Mouse (Mus musculus) heart, postnatal 14 days (tissue): ENCODE results near the gene Eml1. TPM values are rescaled to one million over a fixed set of nuclear protein-coding genes. Genes with fewer than 3 reads are reported as not detected.

Source experiments
- DNase-seq, 2 experiments: peaks; one replicate each; pipeline ENCODE4 v3.0.0; 2021 to 2022
- intact Hi-C: fragments of 180-260 bp; cut with DNase I; formaldehyde crosslinking; loops from one replicate; pipeline ENCODE4 v1.15.1; 2025
- long read RNA-seq, 2 experiments: library from polyadenylated mRNA; stranded (forward); transcript quantifications; one replicate each; pipeline ENCODE4 v2.0.0; 2021
- total RNA-seq, 2 experiments: library from RNA; stranded (reverse); gene quantifications; 2 replicates each; pipeline ENCODE4 v1.2.3; 2021

Eml1 gene
- 10 to 100 TPM; 81.7 to 89.8 TPM for total RNA-seq
- long read RNA-seq, experiment 1, full-length matches to known transcripts, result 19 of 122 reads
- long read RNA-seq, experiment 1, partial matches to known transcripts, result 11 of 122 reads
- long read RNA-seq, experiment 1, other reads (novel, unspliced or antisense), result 92 of 122 reads
- long read RNA-seq, experiment 2, full-length matches to known transcripts, result 26 of 115 reads
- long read RNA-seq, experiment 2, partial matches to known transcripts, result 10 of 115 reads
- long read RNA-seq, experiment 2, other reads (novel, unspliced or antisense), result 79 of 115 reads

DNA sequence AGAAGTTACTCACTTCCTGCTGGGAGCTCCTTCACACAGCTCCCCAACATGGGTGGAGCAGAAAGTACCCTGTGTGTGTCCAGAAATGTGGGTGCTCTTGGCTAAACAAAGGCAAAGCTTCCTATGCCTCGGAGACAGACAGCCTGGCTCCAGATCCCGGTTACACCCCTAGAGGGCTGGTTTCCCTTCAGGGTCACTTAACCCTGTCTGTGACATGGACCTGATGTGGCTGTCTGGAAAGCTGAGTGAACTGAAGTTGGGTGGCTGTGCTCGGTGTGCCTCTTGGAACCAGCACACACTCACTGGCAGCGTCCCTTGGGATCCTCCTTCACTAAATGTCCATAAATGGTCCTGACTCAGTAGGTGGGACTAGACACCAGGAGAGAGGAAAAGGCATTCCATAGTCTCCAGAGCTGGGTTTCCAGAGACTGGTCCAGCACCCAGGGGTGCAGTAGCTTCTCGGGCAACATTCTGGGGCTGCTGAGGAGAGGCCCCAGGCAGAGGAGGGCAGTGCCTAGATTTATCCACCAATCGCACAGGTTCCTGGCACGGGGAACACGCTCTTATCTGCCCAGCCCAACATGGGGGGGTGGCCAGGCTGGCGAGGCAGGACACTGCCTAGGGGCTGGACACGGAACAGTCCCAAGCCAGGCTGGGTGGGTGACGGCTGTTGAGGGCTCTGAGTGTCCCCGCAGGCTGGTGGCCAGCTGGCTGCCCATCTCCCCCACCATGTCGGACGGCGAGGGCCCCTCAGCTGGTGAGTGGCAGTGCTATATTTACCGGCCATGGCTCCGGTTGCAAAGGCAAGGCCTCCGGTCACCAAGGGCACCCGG lies at the start of gene Eml1:
TSS of gene Eml1 (plus strand) at position 362 of the 833 bp plus-strand sequence.
- intact Hi-C loops, result no loop called here
- DNase-seq, result peak; percentile 65 to 74

GRCm38 (mm10) chr12:108326401-108326800 lies 44.4 kb upstream of the Eml1 start:
- intact Hi-C loops, result no loop called here
- DNase-seq, result no peak

DNA sequence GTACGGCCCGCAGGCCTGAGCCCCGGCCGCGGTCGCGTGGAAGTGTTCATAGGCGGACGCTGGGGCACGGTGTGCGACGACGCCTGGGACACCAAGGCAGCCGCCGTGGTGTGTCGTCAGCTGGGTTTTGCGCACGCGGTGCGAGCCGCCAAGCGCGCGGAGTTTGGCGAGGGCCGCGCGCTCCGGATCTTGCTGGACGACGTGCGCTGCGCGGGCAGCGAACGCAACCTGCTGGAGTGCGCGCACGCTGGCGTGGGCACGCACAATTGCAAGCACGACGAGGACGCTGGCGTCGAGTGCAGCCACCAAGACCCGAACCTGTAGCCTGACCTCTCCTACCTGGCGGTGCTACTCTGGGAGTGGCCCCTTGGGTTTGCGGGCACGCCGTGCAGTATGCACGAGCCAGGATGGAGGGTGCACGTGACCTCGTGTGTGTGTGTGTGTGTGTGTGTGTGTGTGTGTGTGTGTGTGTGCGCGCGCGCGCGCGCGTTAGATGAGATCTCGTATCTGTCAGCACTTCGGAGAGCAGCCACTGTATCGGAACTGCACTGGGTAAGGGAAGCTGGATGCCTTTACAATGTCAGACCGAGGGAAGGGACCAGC lies 42.8 kb upstream of the Eml1 start:
- peak; percentile 36 to 54 for DNase-seq

GRCm38 (mm10) chr12:108333056-108333455 lies 37.7 kb upstream of the Eml1 start:
- intact Hi-C loops, result loop anchor here (1.0 kb wide), 1 partner anchor 160 kb away; no protein-coding TSS in a partner anchor
- peak; percentile 91 to 93 for DNase-seq

More for the DNA sequence above, 42.8 kb upstream of the Eml1 start:
- intact Hi-C loops, result no loop called here

- DNase-seq, result peak in 1 of 2 experiments; percentile 36
Observed at GRCm38 (mm10) chr12:108333481-108333882, 37.3 kb upstream of the Eml1 start.

GRCm38 (mm10) chr12:108333895-108334445 lies 36.8 kb upstream of the Eml1 start, which contains the start of gene Cyp46a1:
Gene Cyp46a1 (plus strand): TSS chr12:108334381.
- intact Hi-C loops, result loop anchor here (1.0 kb wide), 1 partner anchor 159 kb away; no protein-coding TSS in a partner anchor
- DNase-seq, result peak; percentile 99 to 100

More at GRCm38 (mm10) chr12:108333481-108333882, 37.3 kb upstream of the Eml1 start:
- intact Hi-C loops, result loop anchor here (1.0 kb wide), 1 partner anchor 160 kb away; no protein-coding TSS in a partner anchor

DNA sequence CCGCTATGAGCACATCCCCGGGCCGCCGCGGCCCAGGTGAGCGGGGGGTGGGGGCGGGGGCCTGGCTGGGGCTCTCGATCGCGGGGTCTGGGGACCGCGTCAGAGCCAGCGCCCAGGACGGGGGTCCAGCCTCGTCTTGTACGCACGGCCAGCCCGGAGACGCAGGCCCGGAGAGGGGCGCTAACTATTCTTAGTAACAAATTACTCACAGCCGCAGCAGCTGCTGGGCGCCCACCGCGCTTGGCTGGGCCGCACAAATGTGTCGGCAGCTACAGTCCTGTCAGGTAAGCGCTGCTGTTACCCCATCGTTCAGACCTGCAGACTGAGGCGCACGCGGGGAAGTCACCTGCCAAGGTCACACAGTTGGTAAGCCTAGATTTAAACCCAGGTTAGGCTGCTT lies 36.2 kb upstream of the Eml1 start:
- DNase-seq, result no peak
- intact Hi-C loops, result no loop called here

GRCm38 (mm10) chr12:108338572-108339190 lies 32.1 kb upstream of the Eml1 start:
- DNase-seq, result peak; percentile 23 to 50
- intact Hi-C loops, result no loop called here

DNA sequence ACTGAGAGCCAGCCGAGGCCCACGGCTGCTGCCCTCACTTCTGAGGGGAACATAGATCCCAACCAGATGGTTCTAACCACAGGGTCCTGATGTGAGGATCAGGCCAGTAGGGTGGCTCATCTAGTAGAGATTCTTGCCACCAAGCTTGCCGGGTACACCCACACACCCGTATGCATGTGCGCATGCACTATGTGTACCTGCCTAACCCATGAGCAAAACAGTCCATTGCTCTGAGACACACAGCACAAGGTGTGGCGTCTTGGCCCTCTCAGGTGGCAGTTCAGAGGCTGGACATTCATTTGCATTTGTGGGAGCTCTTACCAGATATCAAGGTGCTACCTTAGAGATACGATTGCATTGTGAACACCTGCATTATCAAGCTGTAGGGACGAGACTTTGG lies 22.6 kb upstream of the Eml1 start:
- intact Hi-C loops, result no loop called here
- DNase-seq, result no peak

DNA sequence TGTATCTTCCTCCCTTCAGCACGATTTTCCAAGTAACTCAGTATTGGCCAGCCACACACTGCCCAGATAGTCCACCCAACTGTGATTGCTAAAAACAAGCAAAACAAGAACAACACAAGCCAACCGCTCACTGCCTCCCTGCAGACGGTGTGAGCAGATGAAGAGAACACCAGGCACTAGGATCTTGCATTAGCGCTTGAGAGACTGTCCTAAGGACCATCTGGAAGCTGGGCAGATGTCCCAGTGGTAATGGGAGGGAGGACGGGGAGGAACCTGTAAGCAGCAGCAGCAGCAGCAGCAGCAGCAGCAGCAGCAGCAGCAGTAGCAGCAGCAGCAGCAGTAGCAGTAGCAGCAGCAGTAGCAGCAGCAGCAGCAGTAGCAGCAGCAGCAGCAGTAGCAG lies 21.7 kb upstream of the Eml1 start:
- peak; percentile 43 to 56 for DNase-seq
- intact Hi-C loops, result no loop called here

DNA sequence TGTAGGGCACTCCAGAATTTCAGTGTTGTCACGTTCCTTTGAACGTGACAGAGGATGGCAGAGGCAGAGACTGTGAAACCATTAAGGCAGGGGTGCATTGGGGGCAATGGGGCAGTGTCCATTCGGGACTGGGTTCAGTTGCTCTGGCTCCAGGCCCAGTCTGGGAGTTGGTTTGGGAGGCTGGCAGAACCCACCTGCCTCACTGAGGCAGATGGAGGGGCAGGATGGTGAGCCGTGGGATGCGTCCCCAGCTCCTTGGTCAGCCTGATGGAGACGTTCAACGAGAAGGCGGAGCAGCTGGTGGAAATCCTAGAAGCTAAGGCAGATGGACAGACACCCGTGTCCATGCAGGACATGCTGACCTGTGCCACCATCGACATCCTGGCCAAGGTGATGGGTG lies 19.8 kb upstream of the Eml1 start:
- intact Hi-C loops, result no loop called here
- DNase-seq, result no peak

GRCm38 (mm10) chr12:108352371-108353136 lies 18.2 kb upstream of the Eml1 start:
- DNase-seq, result no peak
- intact Hi-C loops, result no loop called here

GRCm38 (mm10) chr12:108354284-108354683 lies 16.5 kb upstream of the Eml1 start:
- intact Hi-C loops, result no loop called here
- DNase-seq, result no peak

GRCm38 (mm10) chr12:108355271-108355670 lies 15.5 kb upstream of the Eml1 start:
- DNase-seq, result no peak
- intact Hi-C loops, result no loop called here

- DNase-seq, result no peak
- intact Hi-C loops, result no loop called here
Observed at GRCm38 (mm10) chr12:108355986-108356385, 14.8 kb upstream of the Eml1 start.

GRCm38 (mm10) chr12:108363796-108364195 lies 7.0 kb upstream of the Eml1 start:
- DNase-seq, result peak; percentile 85 to 90
- intact Hi-C loops, result loop anchor here (1.0 kb wide), 1 partner anchor 131 kb away; no protein-coding TSS in a partner anchor

DNA sequence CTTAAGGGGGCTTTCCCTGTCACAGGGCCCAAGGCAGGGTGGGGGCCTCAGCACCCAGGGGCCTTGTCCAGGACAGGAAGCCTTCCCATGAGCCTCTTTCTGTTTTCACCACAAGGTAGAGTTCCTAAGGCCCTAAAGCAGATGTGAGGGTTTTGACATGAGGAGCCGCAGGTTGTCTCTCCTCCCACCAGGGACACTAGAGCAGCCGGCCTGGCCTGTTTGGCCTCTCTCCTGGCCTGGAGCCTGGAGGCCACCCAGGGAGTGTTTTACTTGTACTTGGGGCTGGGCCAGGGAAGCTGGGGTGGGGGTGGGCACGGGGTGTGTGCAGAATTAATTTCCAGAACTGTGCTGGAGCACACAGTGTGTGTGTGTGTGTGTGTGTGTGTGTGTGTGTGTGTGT lies 5.4 kb upstream of the Eml1 start:
- peak; percentile 81 to 86 for DNase-seq
- intact Hi-C loops, result loop anchor here (5.0 kb wide), 1 partner anchor 37 kb away; no protein-coding TSS in a partner anchor

- intact Hi-C loops, result loop anchor here (5.0 kb wide), 1 partner anchor 36 kb away; no protein-coding TSS in a partner anchor
- no peak for DNase-seq
Observed at GRCm38 (mm10) chr12:108365868-108366267, 4.9 kb upstream of the Eml1 start.

DNA sequence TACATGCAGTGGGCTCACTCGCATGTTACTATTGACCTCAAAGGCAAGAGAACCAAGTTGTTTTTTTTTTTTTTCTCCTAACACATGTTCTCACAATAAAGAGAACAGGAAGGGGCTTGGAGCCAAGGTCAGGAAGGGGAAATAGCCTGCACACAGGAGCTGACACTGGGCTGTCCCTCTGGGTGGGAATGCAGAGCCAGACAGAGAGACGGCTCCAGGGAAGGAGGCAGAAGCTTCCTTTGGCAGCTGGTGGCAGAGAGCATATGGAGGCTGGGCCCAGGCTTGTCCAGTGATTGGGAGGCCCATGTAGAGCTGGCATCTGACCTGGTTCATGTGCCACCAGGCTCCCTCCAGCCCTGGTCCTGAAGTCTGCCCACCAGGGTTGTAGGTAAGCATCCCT lies 2.8 kb upstream of the Eml1 start:
- peak in 1 of 2 experiments; percentile 48 for DNase-seq
- intact Hi-C loops, result loop anchor here (1.0 to 5.0 kb wide), 2 partner anchors 34 to 55 kb away; no protein-coding TSS in a partner anchor
